Mouse (Mus musculus) neural tube, embryonic 13.5 days (tissue): ENCODE data around the gene Per2. TPM values are rescaled to one million over a fixed set of nuclear protein-coding genes. Genes with fewer than 3 reads are reported as not detected.

Experiments
- ATAC-seq: fragments of 200-750 bp; cut with Nextera tagmentation; 2 replicates; pipeline ENCODE4 v1.8.0; 2017; ENCODE audit warnings: low read depth, mild to moderate bottlenecking, moderate TSS enrichment, moderate library complexity
- H3K27ac ChIP-seq: fragments of 300-500 bp; sonication (generic); replicated peaks from 2 replicates; pipeline ENCODE4 v1.5.1; 2015; ENCODE audit warnings: moderate library complexity, mild to moderate bottlenecking, inconsistent platforms
- H3K27me3 ChIP-seq: fragments of 300-500 bp; sonication (generic); 2 replicates; pipeline ENCODE4 v1.6.1; 2015; ENCODE audit warnings: mild to moderate bottlenecking, inconsistent platforms
- H3K36me3 ChIP-seq: fragments of 300-500 bp; sonication (generic); 2 replicates; pipeline ENCODE4 v1.6.1; 2015; ENCODE audit warnings: mild to moderate bottlenecking, inconsistent platforms
- H3K4me1 ChIP-seq: fragments of 300-500 bp; sonication (generic); replicated peaks from 2 replicates; pipeline ENCODE4 v1.6.1; 2015; ENCODE audit warnings: inconsistent platforms
- H3K4me2 ChIP-seq: fragments of 300-500 bp; sonication (generic); 2 replicates; pipeline ENCODE4 v1.6.1; 2015; ENCODE audit warnings: inconsistent platforms, mild to moderate bottlenecking, moderate library complexity
- H3K4me3 ChIP-seq: fragments of 300-500 bp; sonication (generic); 2 replicates; pipeline ENCODE4 v1.5.1; 2015; ENCODE audit warnings: mild to moderate bottlenecking, inconsistent platforms
- H3K9ac ChIP-seq: fragments of 300-500 bp; sonication (generic); 2 replicates; pipeline ENCODE4 v1.6.1; 2015; ENCODE audit warnings: moderate library complexity, mild to moderate bottlenecking, inconsistent platforms
- H3K9me3 ChIP-seq: fragments of 300-500 bp; sonication (generic); 2 replicates; pipeline ENCODE4 v1.6.1; 2016; ENCODE audit warnings: inconsistent platforms
- WGBS: fragments of 180-500 bp; shearing (Covaris S2); methylation state at CpG from one replicate; pipeline ENCODE4 v1.1.7; 2015; 5-methylcytosine and 5-hydroxymethylcytosine counted together
- polyA plus RNA-seq: library from polyadenylated mRNA; unstranded; fragments of >200 nt; fragmentation: Nextera tagmentation; extraction: Ambion mirVana; gene quantifications from 2 replicates; pipeline ENCODE4 v1.2.1, GENCODE M21; 2015

Gene Per2
- polyA plus RNA-seq, 1 experiment from 2014 or later, result 3.3 TPM

DNA sequence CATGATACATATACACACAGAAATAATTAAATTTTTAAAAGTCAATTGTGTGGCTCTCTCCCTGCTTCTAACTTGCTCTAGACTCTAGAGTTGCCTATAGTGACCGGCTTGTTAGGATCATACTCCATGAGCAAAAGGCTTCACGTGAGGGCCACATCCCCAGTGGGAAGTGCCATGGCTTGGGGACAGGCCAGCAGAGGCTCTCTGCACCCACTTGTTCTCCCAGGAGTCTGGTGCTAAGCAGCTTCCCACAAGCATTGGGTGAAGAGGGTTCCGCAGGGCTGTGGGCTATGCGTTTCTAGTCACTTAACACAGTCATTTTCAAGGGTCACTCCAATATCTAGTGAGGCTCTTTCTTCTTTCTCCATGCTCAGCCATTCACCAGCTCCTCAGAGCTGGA is 2.0 kb downstream of the Per2 start:
- peak overlapping the region; percentile 81 for H3K4me2 ChIP-seq
- no peaks in the 10 kb centered on the region for H3K27me3 ChIP-seq
- no peak overlapping the region for H3K9ac ChIP-seq
- H3K9me3 ChIP-seq, result no peaks in the 10 kb centered on the region
- H3K27ac ChIP-seq, result 0 out of 2 replicates have a peak overlapping the region, but pooled peaks have one; percentile 42
- ATAC-seq, result no peak
- H3K4me1 ChIP-seq, result peaks cover 50% of the 10 kb centered on the region
- no peak overlapping the region for H3K4me3 ChIP-seq
- no peaks in the 10 kb centered on the region for H3K36me3 ChIP-seq
- 96% methylated on average over 4 of the region's 4 CpGs for WGBS

- Histone ChIP-seq H3K27ac (peak overlapping the region; percentile 76), H3K4me3 (no peak overlapping the region), H3K27me3 (no peaks in the 10 kb centered on the region), H3K4me1 (peaks cover 50% of the 10 kb centered on the region), H3K9me3 (no peaks in the 10 kb centered on the region), H3K36me3 (no peaks in the 10 kb centered on the region), H3K4me2 (peak overlapping the region; percentile 81), H3K9ac (peak overlapping the region; percentile 34; the same call in 1 of the 2 replicates)
- 23% methylated on average over 11 of the region's 11 CpGs for WGBS
- no peak for ATAC-seq
These were observed 2.8 kb downstream of the Per2 start for GRCm38 (mm10) chr1:91456301-91456801.

DNA sequence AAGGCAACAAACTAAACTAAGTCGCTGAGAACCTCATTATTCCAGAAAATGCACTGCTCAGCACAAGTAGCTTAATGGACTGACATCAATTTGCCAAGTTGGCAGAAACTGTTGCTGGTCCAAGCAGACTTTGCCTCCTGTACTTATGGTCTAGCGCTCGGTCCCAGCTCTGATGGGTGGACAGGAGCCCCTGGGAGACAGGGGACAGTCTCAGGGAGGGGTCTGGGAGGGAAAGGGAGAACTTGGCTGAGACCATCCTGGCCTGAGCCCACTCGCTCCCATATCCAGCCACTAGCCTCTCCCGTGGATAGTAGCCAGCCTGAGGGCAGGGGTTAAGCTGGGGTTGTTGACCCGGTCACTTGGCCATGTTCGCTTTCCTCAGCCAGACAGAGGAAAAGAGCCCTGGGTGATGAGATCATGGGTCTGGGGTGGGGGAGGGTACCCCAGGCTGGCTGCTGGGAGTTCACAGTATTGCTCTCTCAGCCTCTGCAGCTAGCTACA is 3.4 kb downstream of the Per2 start:
- peak overlapping the region; percentile 34; the same call in 1 of the 2 replicates for H3K9ac ChIP-seq
- H3K9me3 ChIP-seq, result no peaks in the 10 kb centered on the region
- H3K36me3 ChIP-seq, result no peaks in the 10 kb centered on the region
- no peak for ATAC-seq
- 34% methylated on average over 7 of the region's 7 CpGs for WGBS
- H3K27ac ChIP-seq, result peak overlapping the region; percentile 76
- peaks cover 50% of the 10 kb centered on the region for H3K4me1 ChIP-seq
- H3K4me2 ChIP-seq, result peak overlapping the region; percentile 81
- no peaks in the 10 kb centered on the region for H3K27me3 ChIP-seq
- no peak overlapping the region for H3K4me3 ChIP-seq

- Histone ChIP-seq H3K27ac (no peak overlapping the region), H3K4me3 (no peak overlapping the region), H3K27me3 (no peaks in the 10 kb centered on the region), H3K9me3 (no peaks in the 10 kb centered on the region), H3K9ac (no peak overlapping the region), H3K4me2 (no peak overlapping the region), H3K4me1 (peaks cover 45% of the 10 kb centered on the region), H3K36me3 (peaks cover 4% of the 10 kb centered on the region; the same call in 1 of the 2 replicates)
- ATAC-seq, result no peak
- 88% methylated on average over 3 of the region's 3 CpGs for WGBS
These were observed 4.2 kb downstream of the Per2 start for GRCm38 (mm10) chr1:91454927-91455326.

GRCm38 (mm10) chr1:91454366-91454765 is 4.8 kb downstream of the Per2 start:
- WGBS, result 87% methylated on average over 3 of the region's 3 CpGs
- Histone ChIP-seq H3K4me3 (no peak overlapping the region), H3K27ac (no peak overlapping the region), H3K4me2 (no peak overlapping the region), H3K4me1 (peaks cover 40% of the 10 kb centered on the region), H3K9ac (no peak overlapping the region), H3K9me3 (no peaks in the 10 kb centered on the region), H3K27me3 (no peaks in the 10 kb centered on the region), H3K36me3 (peaks cover 9% of the 10 kb centered on the region)
- ATAC-seq, result no peak

- Histone ChIP-seq H3K27ac (no peak overlapping the region), H3K27me3 (no peaks in the 10 kb centered on the region), H3K4me3 (no peak overlapping the region), H3K36me3 (peaks cover 13% of the 10 kb centered on the region), H3K9ac (no peak overlapping the region), H3K4me2 (no peak overlapping the region), H3K9me3 (no peaks in the 10 kb centered on the region), H3K4me1 (peaks cover 40% of the 10 kb centered on the region)
- ATAC-seq, result no peak
- 84% methylated on average over 9 of the region's 9 CpGs for WGBS
These were observed 5.2 kb downstream of the Per2 start for GRCm38 (mm10) chr1:91453932-91454331.

GRCm38 (mm10) chr1:91451547-91452084 is 7.5 kb downstream of the Per2 start:
- no peak for ATAC-seq
- Histone ChIP-seq H3K36me3 (peaks cover 37% of the 10 kb centered on the region), H3K27me3 (no peaks in the 10 kb centered on the region), H3K4me1 (peaks cover 18% of the 10 kb centered on the region), H3K4me3 (no peak overlapping the region), H3K27ac (no peak overlapping the region), H3K9ac (no peak overlapping the region), H3K4me2 (no peak overlapping the region), H3K9me3 (no peaks in the 10 kb centered on the region)
- WGBS, result 68% methylated on average over 5 of the region's 5 CpGs

GRCm38 (mm10) chr1:91450851-91451250 is 8.3 kb downstream of the Per2 start:
- Histone ChIP-seq H3K4me1 (peaks cover 10% of the 10 kb centered on the region), H3K4me2 (no peak overlapping the region), H3K36me3 (peaks cover 43% of the 10 kb centered on the region), H3K27ac (no peak overlapping the region), H3K27me3 (no peaks in the 10 kb centered on the region), H3K9ac (no peak overlapping the region), H3K9me3 (no peaks in the 10 kb centered on the region), H3K4me3 (no peak overlapping the region)
- WGBS, result 92% methylated on average over 5 of the region's 5 CpGs
- ATAC-seq, result no peak

- no peaks in the 10 kb centered on the region for H3K27me3 ChIP-seq
- H3K4me3 ChIP-seq, result no peak overlapping the region
- 96% methylated on average over 10 of the region's 10 CpGs for WGBS
- no peaks in the 10 kb centered on the region; the same call in 1 of the 2 replicates for H3K4me1 ChIP-seq
- no peak overlapping the region for H3K27ac ChIP-seq
- H3K36me3 ChIP-seq, result peaks cover 64% of the 10 kb centered on the region
- no peak for ATAC-seq
- no peak overlapping the region for H3K4me2 ChIP-seq
- H3K9me3 ChIP-seq, result no peaks in the 10 kb centered on the region
- no peak overlapping the region for H3K9ac ChIP-seq
These were observed 10.4 kb downstream of the Per2 start for GRCm38 (mm10) chr1:91448688-91449087.

DNA sequence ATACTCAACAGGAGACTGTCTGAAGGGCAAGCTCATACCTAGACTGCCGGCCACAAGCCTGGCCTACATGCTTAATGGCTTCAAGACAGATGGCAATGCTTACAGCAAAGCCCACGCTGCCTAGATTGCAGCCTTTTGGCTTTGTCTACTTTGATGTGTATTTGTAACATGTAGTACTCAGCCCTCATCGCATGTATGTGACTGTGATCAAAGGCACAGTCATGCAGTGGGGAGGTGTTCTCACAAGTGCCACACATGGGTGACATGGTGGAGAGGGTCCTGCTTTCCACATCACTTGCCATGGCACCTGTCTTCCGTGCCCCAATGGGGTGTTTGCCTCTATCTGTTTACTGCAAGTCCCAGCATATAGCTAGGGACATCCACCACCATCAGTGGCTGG is 12.6 kb downstream of the Per2 start:
- Histone ChIP-seq H3K4me2 (no peak overlapping the region), H3K27me3 (no peaks in the 10 kb centered on the region), H3K9ac (no peak overlapping the region), H3K9me3 (no peaks in the 10 kb centered on the region), H3K4me1 (no peaks in the 10 kb centered on the region), H3K27ac (no peak overlapping the region), H3K4me3 (no peak overlapping the region), H3K36me3 (peaks cover 81% of the 10 kb centered on the region)
- WGBS, result 92% methylated on average over 4 of the region's 4 CpGs
- no peak for ATAC-seq

DNA sequence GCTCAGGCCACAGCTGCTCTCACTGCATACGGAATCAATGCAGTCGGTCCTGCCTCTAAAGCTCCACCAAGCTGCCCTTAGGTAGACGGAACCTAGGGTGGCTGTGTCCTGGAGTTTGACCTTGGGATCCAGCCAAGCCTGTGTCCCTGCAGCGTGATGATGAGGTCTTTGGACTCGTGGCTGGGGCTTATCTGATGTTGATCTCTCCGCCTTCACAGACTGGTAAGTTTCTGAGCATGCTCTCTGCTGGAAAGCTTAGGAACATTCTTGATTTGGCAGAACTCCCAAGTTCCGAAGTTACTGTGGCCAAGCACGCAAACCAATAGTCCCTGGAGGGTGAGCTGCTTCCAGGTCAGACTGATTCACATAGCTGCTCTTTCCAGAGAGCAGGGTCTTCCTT is 13.1 kb downstream of the Per2 start:
- Histone ChIP-seq H3K4me2 (no peak overlapping the region), H3K4me3 (no peak overlapping the region), H3K9ac (no peak overlapping the region), H3K4me1 (no peaks in the 10 kb centered on the region), H3K27ac (no peak overlapping the region), H3K27me3 (no peaks in the 10 kb centered on the region), H3K9me3 (no peaks in the 10 kb centered on the region), H3K36me3 (peaks cover 81% of the 10 kb centered on the region)
- ATAC-seq, result no peak
- WGBS, result 85% methylated on average over 8 of the region's 8 CpGs

GRCm38 (mm10) chr1:91444841-91445830 is 14.0 kb downstream of the Per2 start:
- no peak overlapping the region for H3K27ac ChIP-seq
- no peaks in the 10 kb centered on the region for H3K27me3 ChIP-seq
- H3K9ac ChIP-seq, result no peak overlapping the region
- 90% methylated on average over 17 of the region's 17 CpGs for WGBS
- no peak for ATAC-seq
- no peak overlapping the region for H3K4me3 ChIP-seq
- H3K4me1 ChIP-seq, result no peaks in the 10 kb centered on the region
- no peaks in the 10 kb centered on the region for H3K9me3 ChIP-seq
- no peak overlapping the region for H3K4me2 ChIP-seq
- H3K36me3 ChIP-seq, result peaks cover 86% of the 10 kb centered on the region
